Mouse (Mus musculus) neutrophil, adult 5-6 weeks (primary cell): ENCODE measurements around the gene Lctl. TPM values are rescaled to one million over a fixed set of nuclear protein-coding genes. Genes with fewer than 3 reads are reported as not detected.

Source experiments
- ATAC-seq: fragments of 151-379, 151-347 bp; 2 replicates; pipeline ENCODE4 v1.8.0; 2017; ENCODE audit warnings: mild to moderate bottlenecking, moderate TSS enrichment; ENCODE audit not compliant: insufficient number of reproducible peaks, poor library complexity, low FRiP score, severe bottlenecking; ENCODE audit errors: extremely low read depth
- total RNA-seq: library from RNA; stranded (forward); fragments of 200-1000 nt; gene quantifications from 2 replicates; pipeline ENCODE4 v1.2.3, GENCODE M21; 2017

Gene Lctl
- total RNA-seq: not detected in 2 replicates

- ATAC-seq: no peak
Observed at GRCm38 (mm10) chr9:64116876-64117275, at the start of gene Lctl. Gene Lctl (plus strand): TSS chr9:64117147.

GRCm38 (mm10) chr9:64067787-64068186 lies 49.2 kb upstream of the Lctl start:
- no peak for ATAC-seq

- no peak for ATAC-seq
Observed at GRCm38 (mm10) chr9:64068571-64068970, 48.4 kb upstream of the Lctl start.

- ATAC-seq: no peak
Observed at GRCm38 (mm10) chr9:64069131-64069530, 47.8 kb upstream of the Lctl start.

DNA sequence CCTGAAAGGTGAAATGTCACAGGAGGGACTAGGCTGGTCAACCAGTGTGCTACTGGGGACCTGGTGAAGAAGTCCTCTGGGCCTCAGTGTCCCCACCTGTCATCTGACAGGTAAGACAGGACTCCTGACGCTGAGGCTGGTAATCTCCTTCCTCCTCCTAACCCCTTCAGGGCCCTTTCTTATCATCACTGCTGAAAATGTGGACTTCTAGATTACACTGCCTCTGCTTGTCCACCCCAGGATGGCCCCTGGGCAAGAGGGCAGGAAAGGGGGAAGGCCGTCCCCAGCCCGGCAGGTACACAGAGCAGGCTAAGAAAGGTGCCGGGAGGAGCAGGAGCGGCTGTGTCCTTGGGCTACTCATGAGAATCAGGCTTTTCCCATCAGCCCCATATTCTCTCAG lies 46.3 kb upstream of the Lctl start:
- no peak for ATAC-seq

DNA sequence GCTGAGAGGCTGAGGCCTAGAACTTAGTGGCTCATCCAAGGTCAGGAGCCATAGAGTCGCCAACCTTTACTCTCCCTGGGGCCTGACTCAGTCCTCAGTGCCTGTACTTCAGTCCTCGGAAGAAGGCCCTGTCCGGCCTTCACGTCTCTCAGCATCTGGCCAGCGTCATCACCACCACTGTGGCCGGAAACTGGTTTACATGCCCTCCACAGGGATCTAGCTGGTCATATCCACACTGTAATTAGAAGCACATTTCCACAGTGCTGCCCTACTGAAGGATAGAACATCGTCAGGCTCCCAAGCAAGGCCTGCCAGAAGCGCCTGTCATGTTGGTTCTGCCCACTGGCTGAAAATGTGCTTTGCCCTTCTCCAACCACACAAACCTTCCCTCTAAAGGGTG lies 42.1 kb upstream of the Lctl start:
- ATAC-seq: no peak

- no peak for ATAC-seq
Observed at GRCm38 (mm10) chr9:64076412-64076811, 40.5 kb upstream of the Lctl start.

DNA sequence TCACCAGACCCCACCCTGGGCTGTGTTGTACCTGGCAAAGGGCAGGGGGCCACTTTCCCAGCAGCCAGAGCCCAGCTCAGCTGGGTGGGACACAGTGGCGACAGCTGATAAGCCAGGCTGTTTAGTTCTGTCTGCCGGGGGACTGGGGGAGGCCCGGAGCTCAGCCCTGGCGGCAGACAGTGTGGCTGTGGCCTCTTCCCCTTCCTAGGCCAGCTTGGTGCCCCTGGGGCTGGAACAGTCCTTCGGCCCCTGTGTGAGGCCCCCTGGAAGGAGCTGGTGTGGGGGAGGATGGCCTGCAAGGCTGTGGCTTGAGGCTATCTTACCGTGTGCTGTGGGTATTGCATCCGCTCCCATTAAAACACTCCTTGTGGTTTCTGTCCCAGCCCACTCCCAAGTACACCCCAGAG lies 38.6 kb upstream of the Lctl start:
- no peak for ATAC-seq

- no peak for ATAC-seq
Observed at GRCm38 (mm10) chr9:64079922-64080321, 37.0 kb upstream of the Lctl start.

DNA sequence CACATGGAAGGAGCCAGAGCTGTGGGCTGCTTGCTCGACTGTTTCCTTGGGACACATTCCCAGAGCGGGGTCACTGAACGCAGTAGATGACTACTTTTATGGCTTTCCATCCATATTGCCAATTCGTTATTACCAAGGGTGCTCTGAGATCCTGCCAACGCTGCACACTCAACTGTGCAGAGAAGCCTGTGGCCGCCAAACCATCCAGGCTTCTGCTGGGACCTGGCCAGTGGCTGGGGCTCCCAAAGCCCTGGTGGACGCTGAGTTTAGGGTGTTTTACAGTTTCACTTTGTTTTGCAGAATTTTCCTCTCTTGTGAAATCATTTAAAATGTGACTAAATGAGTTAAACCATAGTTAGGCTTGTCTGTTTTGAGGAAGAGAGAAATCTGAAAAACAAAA lies 32.7 kb upstream of the Lctl start:
- ATAC-seq: no peak

DNA sequence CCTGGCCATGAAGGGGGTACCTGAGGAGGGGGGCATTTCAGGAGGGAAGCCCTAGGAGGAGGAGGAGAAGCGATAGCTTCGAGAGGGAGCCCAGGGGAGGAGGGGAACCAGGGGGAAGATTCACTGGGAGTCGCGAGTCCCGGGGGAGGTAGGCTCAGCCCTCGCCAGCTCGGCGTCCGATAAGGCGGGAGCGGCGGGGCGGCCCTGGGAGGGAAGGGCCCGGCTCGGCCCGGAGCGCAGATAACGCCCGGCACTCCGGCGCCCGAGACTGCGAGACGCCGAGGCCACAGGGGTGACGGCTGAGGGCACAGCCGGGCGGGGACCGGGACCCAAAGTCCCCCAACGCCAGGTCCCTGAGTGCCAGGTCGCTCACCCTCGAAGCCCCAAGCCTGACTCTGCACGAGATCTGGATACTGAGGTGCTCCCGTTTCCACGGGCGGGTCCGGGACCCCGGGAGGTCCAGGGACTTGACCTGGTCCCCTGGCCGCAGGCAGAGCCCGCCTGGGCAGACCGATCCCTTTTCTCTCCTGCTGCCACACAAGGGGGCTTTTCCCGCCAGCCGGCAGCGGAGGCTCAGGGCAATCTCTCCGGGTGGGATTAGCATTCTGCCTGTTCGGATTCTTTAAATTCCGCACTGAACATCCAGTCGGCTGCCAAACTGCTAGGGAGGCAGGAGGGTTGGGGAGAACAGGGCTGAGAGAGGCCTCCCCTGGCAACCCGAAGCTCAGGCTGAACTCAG lies 32.1 kb upstream of the Lctl start:
- ATAC-seq: no peak

DNA sequence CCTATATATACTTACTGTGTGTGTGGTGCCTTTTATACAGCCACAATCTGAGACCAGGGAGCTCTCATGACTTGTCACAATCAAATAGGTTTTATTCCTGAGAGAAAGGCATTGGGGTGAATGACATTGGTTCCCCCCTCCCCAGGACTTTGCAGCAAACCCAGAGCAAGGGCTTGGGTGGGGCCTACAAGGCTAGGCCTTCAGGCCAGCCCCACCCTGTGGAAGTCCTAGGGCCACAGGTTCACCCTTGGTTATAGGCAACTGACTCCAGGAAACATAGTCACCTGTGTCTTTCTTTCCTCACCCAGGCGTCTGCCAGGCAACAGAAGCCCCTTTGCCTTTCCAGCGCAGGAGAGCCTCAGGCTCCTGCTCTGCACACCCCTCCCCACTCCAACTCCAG lies 31.0 kb upstream of the Lctl start:
- ATAC-seq: no peak

GRCm38 (mm10) chr9:64086543-64086942 lies 30.4 kb upstream of the Lctl start:
- no peak for ATAC-seq

DNA sequence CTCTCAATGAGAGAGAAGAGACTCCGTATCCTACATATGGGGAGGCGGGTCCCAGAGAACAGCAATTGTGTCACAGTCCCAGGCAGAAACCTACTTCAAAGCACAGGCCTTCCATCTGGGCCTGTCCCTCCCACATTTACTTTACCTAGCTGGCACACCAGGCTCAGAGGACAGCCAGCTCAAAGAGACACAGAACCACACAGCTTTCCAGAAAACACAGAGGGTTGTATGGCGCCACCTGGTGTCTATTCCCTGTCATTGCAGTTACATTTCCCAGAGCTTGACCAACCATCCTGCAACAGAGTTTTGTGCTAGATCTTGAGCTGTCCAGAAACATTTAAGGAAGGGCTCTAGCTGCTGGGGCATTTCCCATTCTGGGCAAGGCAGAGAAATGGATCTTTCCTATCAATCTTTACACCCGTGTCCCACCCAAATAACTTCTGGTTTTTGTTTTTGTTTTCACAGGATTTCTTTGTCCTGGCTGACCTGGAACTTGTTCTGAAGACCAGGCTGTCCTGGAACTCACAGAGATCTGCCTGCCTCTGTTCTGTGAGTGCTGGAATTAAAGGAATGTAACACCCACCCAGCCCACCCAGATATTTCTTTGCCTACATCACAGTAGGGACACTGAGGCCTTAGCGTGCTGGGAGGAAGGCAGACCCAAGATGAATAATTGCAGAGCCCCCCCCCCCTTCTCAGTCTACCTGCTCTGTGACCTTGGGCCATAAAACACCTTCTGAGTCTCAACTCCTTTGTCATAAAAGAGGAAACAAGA lies 29.3 kb upstream of the Lctl start:
- peak; percentile 31; the same call in 1 of the 2 replicates for ATAC-seq

GRCm38 (mm10) chr9:64088346-64088745 lies 28.6 kb upstream of the Lctl start:
- no peak for ATAC-seq

DNA sequence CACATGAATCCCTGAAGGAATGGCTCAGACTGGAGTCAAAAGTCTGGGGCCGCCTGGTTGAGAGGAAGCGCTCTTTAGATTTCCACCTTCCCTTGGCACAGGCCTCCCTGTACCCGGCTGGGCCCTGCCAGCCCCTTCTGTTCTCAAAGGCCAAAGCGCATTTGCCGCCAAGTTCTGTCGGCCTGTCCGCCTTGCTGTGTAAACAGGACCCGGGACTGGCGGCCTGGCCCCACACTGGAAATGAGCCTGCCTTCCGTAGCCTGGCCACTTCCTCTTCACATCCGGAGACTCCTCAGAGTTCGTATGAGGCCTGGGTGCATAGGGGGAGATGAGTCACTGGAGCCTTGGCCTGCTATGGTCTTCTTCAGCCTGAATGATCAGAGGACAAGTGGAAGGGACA lies 27.9 kb upstream of the Lctl start:
- no peak for ATAC-seq

DNA sequence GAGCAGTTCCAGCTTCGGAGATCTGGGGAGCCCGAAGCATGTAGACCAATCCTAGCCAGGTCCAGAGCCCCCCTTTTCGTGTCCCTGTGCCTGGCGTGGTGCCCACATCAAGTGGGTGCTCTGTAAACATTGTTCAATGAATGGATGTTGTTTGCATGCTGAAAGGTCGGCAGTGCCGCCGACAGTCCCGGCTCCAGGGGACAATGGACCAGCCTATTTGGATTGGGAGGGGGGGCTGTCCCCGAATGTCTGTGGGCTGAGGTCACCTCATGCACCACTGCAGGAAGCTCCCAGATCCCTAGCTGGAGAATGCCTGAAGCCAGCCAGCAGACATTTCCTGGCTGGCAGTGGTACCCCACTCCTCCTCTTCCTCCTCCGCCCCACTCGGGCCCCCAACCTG lies 22.9 kb upstream of the Lctl start:
- no peak for ATAC-seq

GRCm38 (mm10) chr9:64098282-64098681 lies 18.7 kb upstream of the Lctl start:
- no peak for ATAC-seq

GRCm38 (mm10) chr9:64100442-64100841 lies 16.5 kb upstream of the Lctl start:
- ATAC-seq: peak; percentile 54; the same call in 1 of the 2 replicates

- no peak for ATAC-seq
Observed at GRCm38 (mm10) chr9:64105301-64105700, 11.6 kb upstream of the Lctl start.
